Mouse (Mus musculus) hindbrain, embryonic 13.5 days (tissue): ENCODE data around the gene Cpe. TPM values are rescaled to one million over a fixed set of nuclear protein-coding genes. Genes with fewer than 3 reads are reported as not detected.
"Not testable (repeated sequence)": the region's sequence is repeated elsewhere in the genome, so short reads cannot be mapped to it uniquely, and the experiment has no call there.

Source experiments
- ATAC-seq: fragments of 200-750 bp; cut with Nextera tagmentation; 2 replicates; pipeline ENCODE4 v1.8.0; 2017; ENCODE audit warnings: moderate TSS enrichment; ENCODE audit not compliant: low FRiP score
- H3K27ac ChIP-seq: fragments of 300-500 bp; sonication (generic); 2 replicates; pipeline ENCODE4 v1.5.1; 2015; ENCODE audit warnings: inconsistent platforms, mild to moderate bottlenecking, moderate library complexity
- H3K27me3 ChIP-seq: fragments of 300-500 bp; sonication (generic); 2 replicates; pipeline ENCODE4 v1.6.1; 2015; ENCODE audit warnings: mild to moderate bottlenecking, inconsistent platforms
- H3K36me3 ChIP-seq: fragments of 300-500 bp; sonication (generic); 2 replicates; pipeline ENCODE4 v1.6.1; 2015; ENCODE audit warnings: mild to moderate bottlenecking, inconsistent platforms
- H3K4me1 ChIP-seq: fragments of 300-500 bp; sonication (generic); replicated peaks from 2 replicates; pipeline ENCODE4 v1.6.1; 2015; ENCODE audit warnings: inconsistent platforms
- H3K4me2 ChIP-seq: fragments of 300-500 bp; sonication (generic); 2 replicates; pipeline ENCODE4 v1.6.1; 2015; ENCODE audit warnings: inconsistent platforms, mild to moderate bottlenecking, moderate library complexity
- H3K4me3 ChIP-seq: fragments of 300-500 bp; sonication (generic); 2 replicates; pipeline ENCODE4 v1.5.1; 2015; ENCODE audit warnings: mild to moderate bottlenecking, inconsistent platforms
- H3K9ac ChIP-seq: fragments of 300-500 bp; sonication (generic); 2 replicates; pipeline ENCODE4 v1.6.1; 2015; ENCODE audit warnings: mild to moderate bottlenecking, inconsistent platforms
- H3K9me3 ChIP-seq: fragments of 300-500 bp; sonication (generic); 2 replicates; pipeline ENCODE4 v1.6.1; 2016; ENCODE audit warnings: inconsistent platforms
- WGBS: fragments of 180-500 bp; shearing (Covaris S2); methylation state at CpG from one replicate; pipeline ENCODE4 v1.1.7; 2015; 5-methylcytosine and 5-hydroxymethylcytosine counted together
- polyA plus RNA-seq: library from polyadenylated mRNA; unstranded; fragments of >200 nt; fragmentation: Nextera tagmentation; extraction: Ambion mirVana; gene quantifications from 2 replicates; pipeline ENCODE4 v1.2.1, GENCODE M21; 2015

Cpe gene
- polyA plus RNA-seq, 1 experiment from 2014 or later = 621 TPM

- Histone ChIP-seq H3K36me3 (0 out of 2 replicates have a peak, but pooled peaks cover 4% of the 10 kb centered on the region), H3K9ac (no peak overlapping the region), H3K27me3 (no peaks in the 10 kb centered on the region), H3K4me3 (no peak overlapping the region), H3K4me1 (peaks cover 3% of the 10 kb centered on the region; the same call in 1 of the 2 replicates), H3K9me3 (no peaks in the 10 kb centered on the region), H3K27ac (no peak overlapping the region), H3K4me2 (no peak overlapping the region)
- ATAC-seq = no peak
- WGBS = 14% methylated on average over 1 of the region's 1 CpGs
Measured at GRCm38 (mm10) chr8:64671937-64672336, 20.9 kb downstream of the Cpe start.

GRCm38 (mm10) chr8:64666305-64666704 lies 26.5 kb downstream of the Cpe start:
- not testable (repeated sequence) for H3K4me3 ChIP-seq, H3K4me2 ChIP-seq, H3K4me1 ChIP-seq, ATAC-seq, H3K27ac ChIP-seq, H3K27me3 ChIP-seq, H3K9me3 ChIP-seq, H3K36me3 ChIP-seq, H3K9ac ChIP-seq
- 61% methylated on average over 13 of the region's 13 CpGs for WGBS

- no peak overlapping the region for H3K4me3 ChIP-seq
- H3K9me3 ChIP-seq = no peaks in the 10 kb centered on the region
- 73% methylated on average over 3 of the region's 3 CpGs for WGBS
- no peak overlapping the region for H3K4me2 ChIP-seq
- H3K36me3 ChIP-seq = no peaks in the 10 kb centered on the region
- H3K9ac ChIP-seq = no peak overlapping the region
- 0 out of 2 replicates have a peak, but pooled peaks cover 4% of the 10 kb centered on the region for H3K4me1 ChIP-seq
- ATAC-seq = no peak
- no peaks in the 10 kb centered on the region for H3K27me3 ChIP-seq
- no peak overlapping the region for H3K27ac ChIP-seq
Measured at GRCm38 (mm10) chr8:64665563-64665962, 27.3 kb downstream of the Cpe start.

GRCm38 (mm10) chr8:64664811-64665210 lies 28.0 kb downstream of the Cpe start:
- WGBS = 58% methylated on average over 3 of the region's 3 CpGs

GRCm38 (mm10) chr8:64664350-64664749 lies 28.5 kb downstream of the Cpe start:
- H3K36me3 ChIP-seq = no peaks in the 10 kb centered on the region
- no peak overlapping the region for H3K27ac ChIP-seq
- H3K9ac ChIP-seq = no peak overlapping the region
- H3K9me3 ChIP-seq = no peaks in the 10 kb centered on the region
- H3K4me2 ChIP-seq = no peak overlapping the region
- WGBS = 44% methylated on average over 2 of the region's 2 CpGs
- H3K4me3 ChIP-seq = no peak overlapping the region
- no peak for ATAC-seq
- H3K4me1 ChIP-seq = 0 out of 2 replicates have a peak, but pooled peaks cover 4% of the 10 kb centered on the region
- no peaks in the 10 kb centered on the region for H3K27me3 ChIP-seq

More at GRCm38 (mm10) chr8:64664811-64665210, 28.0 kb downstream of the Cpe start:
- no peaks in the 10 kb centered on the region for H3K9me3 ChIP-seq
- no peak for ATAC-seq
- no peak overlapping the region for H3K27ac ChIP-seq
- H3K36me3 ChIP-seq = no peaks in the 10 kb centered on the region
- H3K9ac ChIP-seq = no peak overlapping the region
- H3K4me1 ChIP-seq = 0 out of 2 replicates have a peak, but pooled peaks cover 4% of the 10 kb centered on the region
- no peaks in the 10 kb centered on the region for H3K27me3 ChIP-seq
- H3K4me2 ChIP-seq = no peak overlapping the region
- no peak overlapping the region for H3K4me3 ChIP-seq

GRCm38 (mm10) chr8:64659097-64659496 lies 33.8 kb downstream of the Cpe start:
- ATAC-seq = no peak
- WGBS = 82% methylated on average over 5 of the region's 5 CpGs

GRCm38 (mm10) chr8:64657980-64658401 lies 34.9 kb downstream of the Cpe start:
- no peak overlapping the region for H3K9ac ChIP-seq
- H3K4me2 ChIP-seq = no peak overlapping the region
- H3K9me3 ChIP-seq = no peaks in the 10 kb centered on the region
- WGBS = 70% methylated on average over 4 of the region's 4 CpGs
- H3K4me1 ChIP-seq = peaks cover 11% of the 10 kb centered on the region
- no peaks in the 10 kb centered on the region for H3K27me3 ChIP-seq
- H3K4me3 ChIP-seq = no peak overlapping the region
- no peak for ATAC-seq
- H3K36me3 ChIP-seq = peaks cover 4% of the 10 kb centered on the region; the same call in 1 of the 2 replicates
- H3K27ac ChIP-seq = peak overlapping the region; percentile 13; the same call in 1 of the 2 replicates

More at GRCm38 (mm10) chr8:64659097-64659496, 33.8 kb downstream of the Cpe start:
- H3K4me3 ChIP-seq = no peak overlapping the region
- peaks cover 11% of the 10 kb centered on the region for H3K4me1 ChIP-seq
- no peak overlapping the region for H3K27ac ChIP-seq
- H3K9ac ChIP-seq = no peak overlapping the region
- H3K27me3 ChIP-seq = no peaks in the 10 kb centered on the region
- H3K9me3 ChIP-seq = no peaks in the 10 kb centered on the region
- peaks cover 4% of the 10 kb centered on the region; the same call in 1 of the 2 replicates for H3K36me3 ChIP-seq
- no peak overlapping the region for H3K4me2 ChIP-seq

GRCm38 (mm10) chr8:64657517-64657916 lies 35.3 kb downstream of the Cpe start:
- peaks cover 11% of the 10 kb centered on the region for H3K4me1 ChIP-seq
- H3K9ac ChIP-seq = no peak overlapping the region
- no peaks in the 10 kb centered on the region for H3K27me3 ChIP-seq
- 18% methylated on average over 7 of the region's 7 CpGs for WGBS
- H3K9me3 ChIP-seq = no peaks in the 10 kb centered on the region
- H3K4me3 ChIP-seq = no peak overlapping the region
- H3K27ac ChIP-seq = no peak overlapping the region
- no peak overlapping the region for H3K4me2 ChIP-seq
- no peak for ATAC-seq
- peaks cover 5% of the 10 kb centered on the region; the same call in 1 of the 2 replicates for H3K36me3 ChIP-seq

- Histone ChIP-seq H3K4me3 (no peak overlapping the region), H3K36me3 (peaks cover 7% of the 10 kb centered on the region; the same call in 1 of the 2 replicates), H3K27me3 (no peaks in the 10 kb centered on the region), H3K9ac (no peak overlapping the region), H3K4me2 (no peak overlapping the region), H3K27ac (no peak overlapping the region), H3K9me3 (no peaks in the 10 kb centered on the region), H3K4me1 (peaks cover 7% of the 10 kb centered on the region)
- 86% methylated on average over 6 of the region's 6 CpGs for WGBS
- no peak for ATAC-seq
Measured at GRCm38 (mm10) chr8:64655887-64656286, 37.0 kb downstream of the Cpe start.

GRCm38 (mm10) chr8:64655087-64655486 lies 37.8 kb downstream of the Cpe start:
- Histone ChIP-seq H3K9me3 (no peaks in the 10 kb centered on the region), H3K4me2 (no peak overlapping the region), H3K4me1 (peaks cover 7% of the 10 kb centered on the region), H3K36me3 (peaks cover 7% of the 10 kb centered on the region; the same call in 1 of the 2 replicates), H3K4me3 (no peak overlapping the region), H3K9ac (no peak overlapping the region), H3K27me3 (no peaks in the 10 kb centered on the region), H3K27ac (no peak overlapping the region)
- WGBS = 78% methylated on average over 2 of the region's 2 CpGs
- no peak for ATAC-seq

GRCm38 (mm10) chr8:64652285-64652684 lies 40.6 kb downstream of the Cpe start:
- Histone ChIP-seq H3K4me3 (no peak overlapping the region), H3K9me3 (no peaks in the 10 kb centered on the region)

GRCm38 (mm10) chr8:64648063-64648462 lies 44.8 kb downstream of the Cpe start:
- H3K27me3 ChIP-seq = no peaks in the 10 kb centered on the region
- no peak overlapping the region for H3K9ac ChIP-seq
- no peak overlapping the region for H3K27ac ChIP-seq
- H3K9me3 ChIP-seq = no peaks in the 10 kb centered on the region
- no peak overlapping the region for H3K4me3 ChIP-seq
- no peak overlapping the region for H3K4me2 ChIP-seq
- no peaks in the 10 kb centered on the region; the same call in 1 of the 2 replicates for H3K4me1 ChIP-seq
- H3K36me3 ChIP-seq = peaks cover 2% of the 10 kb centered on the region; the same call in 1 of the 2 replicates
- WGBS = 93% methylated on average over 4 of the region's 4 CpGs
- ATAC-seq = no peak

More at GRCm38 (mm10) chr8:64652285-64652684, 40.6 kb downstream of the Cpe start:
- Histone ChIP-seq H3K4me1 (no peaks in the 10 kb centered on the region), H3K36me3 (peaks cover 7% of the 10 kb centered on the region; the same call in 1 of the 2 replicates), H3K27ac (no peak overlapping the region), H3K27me3 (no peaks in the 10 kb centered on the region), H3K9ac (no peak overlapping the region), H3K4me2 (no peak overlapping the region)
- no peak for ATAC-seq

- Histone ChIP-seq H3K9ac (no peak overlapping the region), H3K27me3 (no peaks in the 10 kb centered on the region), H3K9me3 (no peaks in the 10 kb centered on the region), H3K4me2 (no peak overlapping the region), H3K4me3 (no peak overlapping the region), H3K27ac (no peak overlapping the region), H3K4me1 (no peaks in the 10 kb centered on the region; the same call in 1 of the 2 replicates), H3K36me3 (no peaks in the 10 kb centered on the region)
- WGBS = 89% methylated on average over 3 of the region's 3 CpGs
- ATAC-seq = no peak
Measured at GRCm38 (mm10) chr8:64647148-64647547, 45.7 kb downstream of the Cpe start.
